Mouse (Mus musculus) regulatory T cell (primary cell): Measurements from ENCODE around the gene Gna12.

Experiments
- in situ Hi-C: fragments of 300-600 bp; cut with MboI, MseI; formaldehyde crosslinking; loops from one replicate; pipeline ENCODE4 v1.15.1; 2025; ENCODE audit warnings: high pct_unique_total_duplicates

Gna12 gene

GRCm38 (mm10) chr5:140753223-140753622 is 77.0 kb downstream of the Gna12 start:
- in situ Hi-C loops: no loop called here

GRCm38 (mm10) chr5:140752639-140753038 is 77.6 kb downstream of the Gna12 start:
- in situ Hi-C loops: no loop called here

- in situ Hi-C loops: no loop called here
Measured at GRCm38 (mm10) chr5:140752041-140752440, 78.2 kb downstream of the Gna12 start.

- in situ Hi-C loops: no loop called here
Measured at GRCm38 (mm10) chr5:140750925-140751324, 79.3 kb downstream of the Gna12 start.

GRCm38 (mm10) chr5:140749062-140749875 is 81.0 kb downstream of the Gna12 start:
- in situ Hi-C loops: no loop called here

- in situ Hi-C loops: no loop called here
Measured at GRCm38 (mm10) chr5:140748425-140748824, 81.8 kb downstream of the Gna12 start.

- in situ Hi-C loops: no loop called here
Measured at GRCm38 (mm10) chr5:140743706-140744131, 86.5 kb downstream of the Gna12 start.

GRCm38 (mm10) chr5:140741877-140742276 is 88.4 kb downstream of the Gna12 start:
- in situ Hi-C loops: no loop called here

GRCm38 (mm10) chr5:140741040-140741439 is 89.2 kb downstream of the Gna12 start:
- in situ Hi-C loops: no loop called here

- in situ Hi-C loops: no loop called here
Measured at GRCm38 (mm10) chr5:140739813-140740212, 90.4 kb downstream of the Gna12 start.

GRCm38 (mm10) chr5:140736166-140736565 is 94.1 kb downstream of the Gna12 start:
- in situ Hi-C loops: no loop called here

GRCm38 (mm10) chr5:140735297-140735696 is 94.9 kb downstream of the Gna12 start:
- in situ Hi-C loops: no loop called here

GRCm38 (mm10) chr5:140733336-140733735 is 96.9 kb downstream of the Gna12 start:
- in situ Hi-C loops: no loop called here

- in situ Hi-C loops: no loop called here
Measured at GRCm38 (mm10) chr5:140732195-140732594, 98.0 kb downstream of the Gna12 start.

- in situ Hi-C loops: no loop called here
Measured at GRCm38 (mm10) chr5:140731040-140731797, 99.0 kb downstream of the Gna12 start.

- in situ Hi-C loops: no loop called here
Measured at GRCm38 (mm10) chr5:140726946-140727740, 103.1 kb downstream of the Gna12 start.

GRCm38 (mm10) chr5:140726062-140726839 is 104.0 kb downstream of the Gna12 start:
- in situ Hi-C loops: no loop called here

GRCm38 (mm10) chr5:140723822-140724221 is 106.4 kb downstream of the Gna12 start, which contains the start of gene Amz1:
TSS of gene Amz1 (plus strand) at chr5:140724127.
- in situ Hi-C loops: no loop called here

GRCm38 (mm10) chr5:140722121-140722520 is 108.1 kb downstream of the Gna12 start:
- in situ Hi-C loops: no loop called here

GRCm38 (mm10) chr5:140720773-140721172 is 109.5 kb downstream of the Gna12 start:
- in situ Hi-C loops: no loop called here

GRCm38 (mm10) chr5:140711040-140711439 is 119.2 kb downstream of the Gna12 start:
- in situ Hi-C loops: no loop called here
